Mouse (Mus musculus) lung, adult 10 weeks (tissue): Measurements from ENCODE around the gene Lmtk2. TPM values are rescaled to one million over a fixed set of nuclear protein-coding genes. Genes with fewer than 3 reads are reported as not detected.

Experiments
- polyA plus RNA-seq: library from polyadenylated mRNA; stranded (reverse); fragments of 350-450 nt; fragmentation: Illumina TruSeq; extraction: RNeasy Lipid Tissue Mini Kit (QIAGEN cat#74804); gene quantifications from one replicate; pipeline ENCODE4 v1.2.3, GENCODE M21; 2014; ENCODE audit warnings: low read depth, low replicate concordance; ENCODE audit not compliant: insufficient read depth

Gene Lmtk2
- polyA plus RNA-seq: 6.6 TPM

DNA sequence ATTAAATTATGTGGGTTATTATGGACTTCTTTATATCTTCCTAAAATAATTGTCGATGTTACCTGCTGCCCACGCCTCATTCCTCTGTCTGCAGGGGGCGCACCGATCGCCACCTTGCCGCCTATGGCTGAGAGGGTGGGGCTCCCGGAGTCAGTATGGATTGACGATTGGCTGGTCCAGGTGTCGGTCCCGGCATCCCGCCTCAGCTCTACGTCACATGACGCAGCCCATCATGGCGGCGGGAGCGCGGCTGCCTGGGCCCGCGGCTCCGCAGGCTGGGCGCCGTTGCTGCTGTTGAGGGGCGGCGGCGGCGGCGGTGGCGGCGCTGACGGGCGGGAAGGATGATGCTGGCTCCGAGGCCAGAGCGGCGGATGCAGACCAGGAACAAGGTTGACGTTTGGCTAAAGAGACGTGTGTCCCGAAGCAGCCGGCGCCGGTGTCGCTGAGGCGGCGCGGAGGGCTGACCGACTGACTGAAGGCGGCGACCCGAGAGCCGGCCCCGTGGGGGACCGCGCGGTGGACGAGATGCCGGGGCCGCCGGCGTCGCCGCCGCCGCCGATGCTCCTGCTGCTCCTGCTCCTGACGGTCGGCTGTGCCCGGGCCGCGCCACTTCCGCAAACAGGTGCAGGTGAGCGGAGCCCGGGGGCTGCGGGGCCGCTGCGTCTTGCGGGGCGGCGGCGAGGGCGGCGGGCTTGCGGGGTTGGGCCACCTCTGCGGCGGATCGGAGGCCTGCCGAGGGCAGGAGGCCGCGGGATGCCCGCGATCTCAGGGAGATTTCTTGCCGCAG is at the start of gene Lmtk2:
Gene Lmtk2 (plus strand): TSS at position 288 of the 787 bp plus-strand sequence.

DNA sequence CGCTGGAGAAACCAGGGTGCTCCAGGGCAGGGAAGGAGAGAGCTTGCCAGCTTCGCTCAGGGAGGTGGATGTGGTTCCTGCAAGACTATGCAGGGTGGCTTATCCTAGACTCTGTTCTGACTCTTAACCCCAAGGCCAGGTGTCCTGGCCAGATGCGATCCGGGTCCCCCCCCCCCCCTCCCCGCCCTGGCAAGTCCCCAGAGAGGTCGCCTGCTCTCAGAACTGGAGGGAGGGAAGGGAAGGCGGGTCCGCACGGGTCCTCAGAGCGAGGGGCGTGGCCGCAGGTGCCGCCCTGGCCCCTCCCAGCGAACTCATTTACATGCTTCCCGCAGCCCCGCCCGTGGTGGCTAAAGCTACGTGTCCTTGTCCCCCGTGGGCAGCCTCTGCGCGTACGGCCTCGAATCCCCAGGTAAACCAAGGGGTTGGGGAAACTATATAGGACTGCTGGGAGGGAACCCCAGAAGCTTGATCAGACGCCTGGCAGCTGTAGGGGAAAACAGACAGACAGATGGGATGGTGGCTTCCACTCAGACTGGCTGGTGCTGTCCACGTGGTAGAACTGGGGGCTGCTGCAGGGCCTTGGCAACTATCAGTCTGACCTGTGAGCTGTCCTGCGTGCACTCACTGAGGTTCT is 89.8 kb downstream of the Lmtk2 start, which contains the start of gene Bhlha15:
Gene Bhlha15 (plus strand): TSS at position 337 of the 634 bp plus-strand sequence.

DNA sequence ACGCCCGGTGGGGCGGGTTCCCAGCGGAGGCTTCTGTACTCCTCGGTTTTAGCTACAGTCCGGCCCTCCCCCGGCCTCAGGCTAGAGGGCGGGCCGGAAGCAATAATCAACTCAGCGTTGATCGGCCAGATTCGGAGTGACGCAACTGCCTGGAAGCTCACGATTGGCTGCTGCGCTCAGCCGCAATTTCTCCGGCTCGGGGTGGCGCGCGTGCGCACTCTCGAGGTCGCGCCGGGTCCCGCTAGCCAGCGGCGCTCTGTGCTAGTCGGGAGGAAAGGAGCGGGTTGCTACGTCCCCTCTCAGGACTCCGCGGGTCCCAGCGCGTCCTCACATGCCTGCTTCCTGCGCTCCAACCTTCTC is 123.2 kb downstream of the Lmtk2 start, which contains the start of gene Tecpr1:
Gene Tecpr1 (minus strand): TSS at position 113 of the 360 bp plus-strand sequence.

Other genes with a start within 250 kb of the Lmtk2 start
- gene Ankrd61, start 202.8 kb upstream of the Lmtk2 start, polyA plus RNA-seq: not detected
- gene Aimp2, start 190.6 kb upstream of the Lmtk2 start, polyA plus RNA-seq: 25.0 TPM
- 3.5 TPM for gene Pms2, start 190.5 kb upstream of the Lmtk2 start, polyA plus RNA-seq
- not detected for gene Gm42421, start 172.3 kb upstream of the Lmtk2 start, polyA plus RNA-seq
- 8.4 TPM for gene Rsph10b, start 167.4 kb upstream of the Lmtk2 start, polyA plus RNA-seq
- gene Ccz1, start 85.6 kb upstream of the Lmtk2 start, polyA plus RNA-seq: 53.8 TPM
- not detected for gene Ocm, start 73.8 kb upstream of the Lmtk2 start, polyA plus RNA-seq
- gene Bhlha15, start 89.8 kb downstream of the Lmtk2 start, polyA plus RNA-seq: 1.0 TPM
- 28.8 TPM for gene Tecpr1, start 123.2 kb downstream of the Lmtk2 start, polyA plus RNA-seq
- 223 TPM for gene Bri3, start 144.0 kb downstream of the Lmtk2 start, polyA plus RNA-seq